Mouse (Mus musculus) cerebellum, adult (tissue): ENCODE results near the gene Ampd3.

Experiments used
- ATAC-seq: cut with Nextera tagmentation; 2 replicates; pipeline ENCODE4 v1.9.2; 2017; ENCODE audit warnings: mild to moderate bottlenecking, moderate library complexity, mixed read lengths; ENCODE audit not compliant: insufficient number of reproducible peaks, low FRiP score, low TSS enrichment

Ampd3 gene

GRCm38 (mm10) chr7:110768001-110768400 lies at the start of gene Ampd3:
Gene Ampd3, plus strand, starts transcription at chr7:110768206.
- ATAC-seq = no peak

- no peak for ATAC-seq
These were observed 49.5 kb upstream of the Ampd3 start for GRCm38 (mm10) chr7:110718505-110718904.

DNA sequence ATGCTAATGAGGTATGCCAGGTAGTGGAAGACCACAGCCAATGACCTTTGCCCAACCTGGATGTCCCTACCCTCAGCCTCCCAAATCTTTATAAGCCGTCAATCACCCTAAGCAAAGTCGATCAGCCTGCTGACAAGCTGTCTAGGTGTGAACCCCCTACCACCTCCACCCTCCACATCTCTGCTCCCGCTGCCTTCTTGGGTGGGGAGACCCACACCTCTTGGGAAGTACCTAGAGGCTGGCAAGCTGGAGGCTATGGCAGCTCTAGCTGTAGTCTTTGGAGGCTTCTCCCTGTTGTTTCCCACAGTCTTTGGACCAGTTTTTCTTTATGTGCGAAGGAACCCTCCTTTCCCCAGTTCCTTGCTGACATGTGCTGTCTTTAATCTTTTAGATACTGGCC lies 48.1 kb upstream of the Ampd3 start:
- ATAC-seq = no peak

GRCm38 (mm10) chr7:110722183-110722582 lies 45.8 kb upstream of the Ampd3 start:
- ATAC-seq = peak; percentile 84

DNA sequence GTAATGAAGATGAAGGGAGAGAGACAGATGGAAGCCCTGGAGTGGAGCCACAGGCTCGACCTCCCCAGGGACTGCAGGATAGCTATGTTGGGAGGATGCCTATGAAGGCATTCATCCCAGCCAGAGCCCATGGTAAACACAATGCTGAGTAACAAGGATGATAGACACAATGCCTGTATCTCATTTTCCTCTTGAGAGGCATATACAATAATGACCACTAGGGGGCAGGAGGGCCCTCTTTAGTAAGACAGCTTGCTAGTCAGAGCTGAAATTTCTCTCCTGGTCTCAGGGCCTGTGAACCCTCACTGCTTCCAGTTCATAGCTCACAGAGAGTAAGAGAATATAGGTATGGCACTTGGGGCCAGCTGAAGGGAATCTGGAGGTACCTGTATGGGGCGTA lies 41.0 kb upstream of the Ampd3 start:
- peak; percentile 53; the same call in 1 of the 2 replicates for ATAC-seq

DNA sequence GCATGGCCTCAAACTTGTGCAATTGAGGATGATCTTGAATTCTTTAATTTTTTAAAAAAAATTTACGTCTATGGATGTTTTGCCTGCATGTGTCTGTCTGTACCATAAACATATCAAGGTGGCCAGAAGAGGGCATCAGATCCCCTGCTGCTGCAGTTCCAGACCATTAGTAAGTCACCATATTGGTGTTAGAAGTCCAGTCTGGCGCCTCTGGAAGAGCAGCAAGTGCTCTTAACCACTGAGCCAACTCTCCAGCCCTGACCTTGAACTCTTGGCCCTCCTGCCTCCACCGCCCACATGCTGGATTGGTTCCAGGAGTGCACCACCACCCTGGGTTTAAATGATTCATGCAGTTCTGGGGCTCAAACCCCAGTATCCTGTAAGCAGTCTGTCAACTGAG lies 39.1 kb upstream of the Ampd3 start:
- ATAC-seq = no peak

- no peak for ATAC-seq
These were observed 38.7 kb upstream of the Ampd3 start for GRCm38 (mm10) chr7:110729295-110729694.

DNA sequence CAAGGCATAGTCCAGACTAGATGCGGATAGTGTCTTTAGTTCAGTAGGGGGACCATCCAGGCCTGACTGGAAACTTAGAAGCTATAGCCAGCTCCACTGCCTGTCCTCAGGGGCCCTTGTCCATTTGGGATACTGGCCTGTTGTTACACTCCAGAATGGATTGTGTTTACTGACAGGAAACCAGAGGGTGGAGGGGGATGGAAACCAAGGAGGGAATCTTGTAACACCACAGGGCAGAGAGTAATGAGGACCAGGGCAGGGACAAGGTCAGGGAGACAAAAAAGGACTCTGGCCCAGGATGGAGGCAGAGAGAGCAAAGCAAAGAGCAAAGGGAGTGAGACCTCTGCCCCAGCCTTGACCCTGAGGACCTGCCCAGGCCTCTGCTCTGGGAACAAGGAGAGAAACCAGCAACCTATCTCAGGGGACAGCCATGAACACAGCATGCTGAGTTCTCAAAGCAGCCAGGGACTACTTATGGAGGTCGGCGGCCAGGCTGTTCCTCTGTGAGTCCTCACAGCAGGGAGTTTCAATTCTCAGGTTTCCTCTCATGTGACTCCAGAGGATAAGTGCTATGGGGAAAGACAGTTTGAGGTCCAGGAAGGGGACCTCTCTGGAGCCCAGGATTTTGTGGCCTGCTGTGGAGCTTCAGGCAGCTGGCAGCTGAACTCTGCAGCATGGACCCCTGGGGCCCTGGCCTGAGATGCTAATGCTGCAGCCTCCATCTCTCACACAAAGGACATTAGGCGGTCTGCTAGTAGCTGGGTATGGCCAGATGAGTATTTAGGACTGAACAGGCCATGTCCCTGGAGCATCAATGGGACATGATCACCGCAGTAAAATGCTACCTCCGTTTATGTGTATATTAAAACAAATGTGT lies 36.7 kb upstream of the Ampd3 start:
- no peak for ATAC-seq

GRCm38 (mm10) chr7:110732001-110732632 lies 35.9 kb upstream of the Ampd3 start:
- no peak for ATAC-seq

DNA sequence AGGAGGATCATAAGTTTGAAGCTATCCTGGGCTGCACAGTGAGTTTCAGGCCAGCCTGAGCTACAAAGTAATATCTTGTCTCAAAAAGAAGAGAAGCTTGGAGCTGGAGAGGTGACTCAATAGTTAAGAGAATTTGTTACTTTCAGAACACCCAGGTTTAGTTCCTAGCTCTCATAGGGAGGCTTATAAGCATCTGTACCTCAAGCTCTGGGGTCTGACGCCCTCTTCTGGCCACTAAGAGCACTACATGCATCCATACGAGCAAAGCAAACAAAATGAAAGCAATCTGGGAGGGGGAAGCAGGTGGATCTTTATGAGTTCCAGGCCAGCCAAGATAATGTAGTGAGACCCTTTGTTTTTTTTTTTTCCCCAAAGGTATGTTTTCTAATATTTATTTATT lies 31.1 kb upstream of the Ampd3 start:
- no peak for ATAC-seq

DNA sequence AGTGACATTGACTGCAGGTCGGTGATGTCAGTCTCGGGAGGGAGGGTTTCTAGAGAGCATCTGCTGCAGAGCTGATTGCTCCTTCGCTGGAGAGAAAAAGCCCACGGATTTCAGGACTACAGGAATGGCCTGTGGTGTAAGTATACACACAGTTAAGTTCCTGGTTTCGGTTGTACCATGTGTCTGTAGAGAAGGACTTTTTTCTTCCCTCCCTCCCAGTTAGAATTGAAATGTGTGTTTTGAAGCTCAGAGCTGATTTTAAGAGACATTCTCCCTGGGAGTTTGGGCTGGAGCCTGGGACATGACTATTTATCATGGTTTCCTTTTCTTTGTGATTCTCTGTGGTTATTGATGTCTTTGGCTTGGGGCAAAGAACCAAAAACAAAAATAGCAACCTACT lies 28.2 kb upstream of the Ampd3 start:
- ATAC-seq = no peak

- ATAC-seq = no peak; the same call in 1 of the 2 replicates
These were observed 27.8 kb upstream of the Ampd3 start for GRCm38 (mm10) chr7:110740188-110740587.

GRCm38 (mm10) chr7:110742022-110742421 lies 26.0 kb upstream of the Ampd3 start:
- ATAC-seq = no peak

DNA sequence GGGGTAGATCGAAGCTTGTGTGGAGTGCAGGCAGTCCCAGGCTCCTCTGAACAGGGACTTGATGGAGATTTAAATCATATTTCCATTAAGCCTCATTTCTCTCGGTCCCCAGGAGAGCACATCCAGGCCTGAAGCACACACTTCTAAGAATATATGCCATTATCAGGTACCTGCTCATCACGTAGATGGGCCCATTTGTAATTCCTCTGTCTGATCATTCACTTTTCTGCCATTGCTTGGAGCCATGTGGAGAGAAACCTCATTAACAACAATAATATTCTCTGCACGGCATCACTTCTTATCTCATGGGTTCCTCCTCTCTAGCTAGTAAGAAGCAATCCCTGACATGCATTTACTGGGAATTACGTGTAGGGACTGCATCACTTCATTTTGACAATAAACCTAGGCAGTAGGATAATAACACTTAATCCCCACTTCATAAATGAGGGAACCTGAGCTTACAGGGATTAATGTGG lies 21.9 kb upstream of the Ampd3 start:
- no peak for ATAC-seq

- ATAC-seq = no peak
These were observed 21.2 kb upstream of the Ampd3 start for GRCm38 (mm10) chr7:110746809-110747208.

DNA sequence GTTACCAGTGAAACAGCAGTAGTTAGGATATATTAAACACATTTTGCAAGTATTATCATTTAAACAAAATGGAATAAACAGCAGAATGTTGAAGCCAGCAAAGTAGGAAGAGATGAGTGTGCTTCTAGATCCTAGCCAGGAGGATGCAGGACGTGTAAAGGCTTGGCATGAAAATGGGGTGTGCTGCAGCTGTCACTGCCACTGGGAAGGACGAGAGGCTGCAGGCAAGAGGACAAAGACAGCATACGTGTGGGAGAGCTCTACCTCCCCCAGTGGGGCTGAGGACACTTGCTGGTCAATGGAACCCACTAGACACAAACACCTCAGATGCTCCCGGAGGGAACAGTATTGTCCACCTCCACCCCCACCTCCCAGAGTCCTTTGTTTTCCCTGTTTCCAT lies 17.2 kb upstream of the Ampd3 start:
- no peak for ATAC-seq

DNA sequence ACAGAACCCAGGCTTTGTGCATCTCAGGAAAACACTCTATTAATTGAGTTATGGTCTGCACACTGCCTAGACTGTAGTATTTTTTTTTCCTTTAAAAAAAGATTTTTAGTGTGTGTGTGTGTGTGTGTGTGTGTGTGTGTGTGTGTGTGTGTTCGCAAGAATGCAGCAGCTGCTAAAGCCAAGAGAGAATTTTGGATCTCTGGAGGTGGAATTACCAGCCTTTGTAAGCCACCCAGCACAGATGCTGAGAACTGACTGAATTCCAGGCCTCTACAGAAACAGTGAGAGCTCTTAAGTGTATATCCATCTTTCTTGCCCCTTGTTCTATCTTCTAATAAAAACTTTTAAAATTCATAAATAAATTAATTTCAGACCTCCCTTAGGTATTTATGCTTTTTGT lies 16.4 kb upstream of the Ampd3 start:
- ATAC-seq = no peak

GRCm38 (mm10) chr7:110753310-110753709 lies 14.7 kb upstream of the Ampd3 start:
- no peak for ATAC-seq

- no peak for ATAC-seq
These were observed 14.1 kb upstream of the Ampd3 start for GRCm38 (mm10) chr7:110753926-110754330.

GRCm38 (mm10) chr7:110756440-110756839 lies 11.6 kb upstream of the Ampd3 start:
- ATAC-seq = no peak

DNA sequence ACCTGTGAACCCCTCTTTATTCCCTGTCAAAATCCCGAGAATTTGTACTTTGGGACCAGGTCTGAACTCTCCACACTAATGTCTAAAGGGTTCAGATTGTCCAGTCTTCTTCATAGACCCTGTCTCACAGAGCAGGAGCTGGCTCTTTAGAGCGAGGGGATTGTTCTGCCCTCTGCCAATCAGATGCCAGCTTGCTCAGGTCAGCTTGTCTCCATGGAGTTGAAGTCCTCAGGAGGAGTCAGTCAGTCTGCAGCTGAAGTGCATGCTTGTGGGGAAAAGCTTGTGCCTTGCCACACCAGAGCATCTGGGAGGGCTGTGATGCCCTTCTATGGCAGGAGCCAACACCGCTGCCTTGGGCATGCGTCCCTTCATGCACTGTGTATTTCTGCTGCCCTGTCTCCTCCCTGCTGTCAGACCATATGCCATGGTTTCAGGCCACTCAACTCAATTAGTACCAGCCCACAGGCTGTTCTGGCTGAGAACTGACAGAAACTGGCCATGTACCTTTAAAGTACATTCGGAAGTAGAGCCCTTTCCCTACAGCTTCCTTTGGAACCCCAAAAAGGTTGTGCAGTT lies 5.3 kb upstream of the Ampd3 start:
- peak; percentile 95 for ATAC-seq
